Mouse (Mus musculus) heart, adult 2 months (tissue): ENCODE measurements around the gene Flnb.

Experiments
- CTCF ChIP-seq: fragments of 200-600 bp; IDR thresholded peaks from 2 replicates; pipeline ENCODE4 v1.8.1; 2022; ENCODE audit warnings: antibody characterized with exemption, mild to moderate bottlenecking, moderate library complexity
- EP300 ChIP-seq: fragments of 200-500 bp; IDR thresholded peaks from 2 replicates; pipeline ENCODE4 v1.6.1; 2011; ENCODE audit warnings: low read depth, low read length, control low read depth; ENCODE audit not compliant: insufficient read depth
- POLR2A ChIP-seq: fragments of 200-500 bp; IDR thresholded peaks from 2 replicates; pipeline ENCODE4 v1.6.1; 2011; ENCODE audit warnings: mild to moderate bottlenecking, low read depth, low read length, control low read depth; ENCODE audit not compliant: insufficient read depth

DNA sequence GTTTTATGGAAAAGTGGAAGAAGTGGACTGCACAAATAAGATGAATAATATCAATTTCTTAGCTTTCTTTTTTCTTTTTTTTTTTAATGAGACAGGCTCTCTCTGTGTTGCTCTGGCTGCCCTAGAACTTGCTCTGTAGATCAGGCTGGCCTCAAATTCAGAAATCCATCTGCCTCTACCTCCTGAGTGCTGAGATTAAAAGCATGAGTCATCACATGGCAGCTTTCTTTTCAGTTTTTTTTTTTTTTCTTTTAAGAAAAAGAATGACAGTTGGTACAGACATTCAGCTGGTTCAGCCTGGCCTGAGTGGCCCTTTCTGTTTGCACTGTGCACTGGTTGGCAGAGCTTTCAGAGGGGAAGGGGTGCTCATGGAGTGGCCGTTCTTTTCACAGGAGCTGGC lies 66.4 kb downstream of the Flnb start:
- TF ChIP-seq POLR2A: no peak
- TF ChIP-seq CTCF: no peak
- TF ChIP-seq EP300: no peak
